Mouse (Mus musculus): Measurements from ENCODE around the gene Pex11b. TPM values are rescaled to one million over a fixed set of nuclear protein-coding genes. Genes with fewer than 3 reads are reported as not detected.
"Not testable (repeated sequence)": the region's sequence is repeated elsewhere in the genome, so short reads cannot be mapped to it uniquely, and the experiment has no call there.

Pex11b gene
- polyA plus RNA-seq, 1 experiment from 2014 or later, result 42.2 TPM

DNA sequence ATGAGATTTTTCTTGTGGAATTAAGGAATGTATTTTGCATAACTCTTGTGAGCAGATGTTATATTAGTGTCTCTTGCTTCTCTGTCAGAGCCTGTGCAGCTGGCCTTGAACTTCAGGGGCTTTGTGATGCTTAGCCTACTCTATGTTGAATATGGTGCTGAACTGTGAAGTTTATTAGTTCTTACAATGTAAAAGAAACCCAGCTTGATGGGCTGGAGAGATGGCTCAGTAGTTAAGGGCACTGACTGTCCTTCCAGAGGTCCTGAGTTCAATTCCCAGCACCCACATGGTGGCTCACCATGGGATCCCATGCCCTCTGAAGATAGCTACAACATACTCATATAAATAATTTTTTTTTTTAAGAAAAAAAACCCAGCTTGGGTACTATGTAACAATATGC lies 3.1 kb upstream of the Pex11b start:
- Histone ChIP-seq H3K9ac (no peak overlapping the region), H3K4me3 (replicated peaks) (no peak overlapping the region), H3K27ac (no peak overlapping the region), H3K4me2 (replicated peaks) (no peak overlapping the region), H3K27me3 (replicated peaks) (no peaks in the 10 kb centered on the region), H3K9me3 (no peaks in the 10 kb centered on the region), H3K4me1 (replicated peaks) (peaks cover 21% of the 10 kb centered on the region), H3K36me3 (peaks cover 13% of the 10 kb centered on the region; the same call in 1 of the 2 replicates)
- no peak for ATAC-seq

DNA sequence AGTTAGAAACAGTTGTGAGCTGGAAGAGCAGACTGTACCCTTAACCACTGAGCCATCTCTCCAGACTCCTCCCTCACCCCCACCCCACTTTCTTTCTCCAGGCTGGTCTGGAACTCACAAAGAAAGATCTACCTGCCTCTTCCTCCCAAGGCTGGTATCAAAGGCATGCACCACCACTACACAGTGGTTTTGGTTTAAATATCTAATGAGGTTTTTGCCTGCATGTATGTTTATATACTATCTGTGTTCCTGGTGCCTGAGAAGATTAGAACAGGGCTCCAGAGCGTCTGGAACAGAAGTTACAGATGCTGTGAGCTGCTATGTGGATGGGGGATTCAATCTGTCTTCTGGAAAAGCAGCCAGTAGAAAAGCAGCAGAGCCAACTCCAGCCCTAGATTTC lies 1.2 kb upstream of the Pex11b start:
- no peak for ATAC-seq
- 60% methylated on average over 1 of the region's 1 CpGs for WGBS
- no peak overlapping the region for H3K4me2 ChIP-seq (replicated peaks)
- no peaks in the 10 kb centered on the region for H3K27me3 ChIP-seq (replicated peaks)
- H3K36me3 ChIP-seq, result peaks cover 19% of the 10 kb centered on the region; the same call in 1 of the 2 replicates
- no peak overlapping the region for H3K27ac ChIP-seq
- H3K9ac ChIP-seq, result no peak overlapping the region
- no peak overlapping the region for H3K4me3 ChIP-seq (replicated peaks)
- peaks cover 21% of the 10 kb centered on the region for H3K4me1 ChIP-seq (replicated peaks)
- no peaks in the 10 kb centered on the region for H3K9me3 ChIP-seq

DNA sequence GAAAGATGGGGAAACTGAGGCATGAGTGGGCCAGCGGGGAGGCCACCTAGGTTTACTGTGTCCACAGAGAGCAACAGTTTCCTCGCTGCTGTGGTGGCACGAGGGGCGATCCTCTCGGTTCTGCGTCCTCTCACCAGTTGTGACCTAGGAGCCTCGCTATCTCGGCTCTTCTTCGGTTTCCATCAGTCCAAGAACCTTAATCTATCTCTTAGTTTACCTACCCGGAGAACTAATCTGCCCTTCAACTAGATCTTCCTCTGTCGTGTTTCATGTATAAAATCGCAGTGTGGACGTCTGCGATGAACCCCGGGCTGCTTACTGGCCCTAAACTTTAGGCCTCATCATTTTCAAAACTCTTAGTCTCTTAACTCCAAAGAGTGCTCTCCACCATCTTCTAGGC lies 730 bp downstream of the Pex11b start:
- no peaks in the 10 kb centered on the region for H3K27me3 ChIP-seq (replicated peaks)
- peak overlapping the region; percentile 90 for H3K27ac ChIP-seq
- peaks cover 19% of the 10 kb centered on the region; the same call in 1 of the 2 replicates for H3K36me3 ChIP-seq
- peak overlapping the region; percentile 99 for H3K9ac ChIP-seq
- H3K4me2 ChIP-seq (replicated peaks), result peak overlapping the region; percentile 81
- H3K4me3 ChIP-seq (replicated peaks), result peak overlapping the region; percentile 98
- WGBS, result 8% methylated on average over 15 of the region's 15 CpGs
- ATAC-seq, result peak; percentile 39
- H3K4me1 ChIP-seq (replicated peaks), result peaks cover 18% of the 10 kb centered on the region
- no peaks in the 10 kb centered on the region for H3K9me3 ChIP-seq

DNA sequence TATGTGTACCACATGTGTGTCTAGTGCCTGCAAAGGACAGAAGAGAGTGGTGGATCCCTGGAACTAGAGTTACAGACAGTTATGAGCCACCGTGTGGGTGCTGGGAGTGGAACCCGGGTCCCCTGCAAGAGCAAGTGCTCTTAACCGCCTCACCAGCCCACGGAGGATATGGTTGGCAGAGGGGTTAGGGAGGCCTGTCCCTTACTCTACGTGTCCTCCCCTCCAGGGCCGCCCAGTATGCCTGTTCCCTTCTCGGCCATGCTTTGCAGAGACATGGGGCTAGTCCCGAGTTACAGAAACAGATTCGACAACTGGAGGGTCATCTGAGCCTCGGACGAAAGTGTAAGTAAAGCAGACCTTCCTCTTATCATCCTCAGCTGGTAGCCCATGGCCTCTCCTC lies 1.3 kb downstream of the Pex11b start:
- peak overlapping the region; percentile 99 for H3K9ac ChIP-seq
- H3K36me3 ChIP-seq, result peaks cover 23% of the 10 kb centered on the region; the same call in 1 of the 2 replicates
- peak overlapping the region; percentile 98 for H3K4me3 ChIP-seq (replicated peaks)
- 0 out of 2 replicates have a peak overlapping the region, but pooled peaks have one; percentile 22 for H3K27ac ChIP-seq
- 68% methylated on average over 11 of the region's 11 CpGs for WGBS
- H3K4me2 ChIP-seq (replicated peaks), result peak overlapping the region; percentile 81
- ATAC-seq, result no peak
- H3K9me3 ChIP-seq, result no peaks in the 10 kb centered on the region
- peaks cover 15% of the 10 kb centered on the region for H3K4me1 ChIP-seq (replicated peaks)
- H3K27me3 ChIP-seq (replicated peaks), result no peaks in the 10 kb centered on the region

DNA sequence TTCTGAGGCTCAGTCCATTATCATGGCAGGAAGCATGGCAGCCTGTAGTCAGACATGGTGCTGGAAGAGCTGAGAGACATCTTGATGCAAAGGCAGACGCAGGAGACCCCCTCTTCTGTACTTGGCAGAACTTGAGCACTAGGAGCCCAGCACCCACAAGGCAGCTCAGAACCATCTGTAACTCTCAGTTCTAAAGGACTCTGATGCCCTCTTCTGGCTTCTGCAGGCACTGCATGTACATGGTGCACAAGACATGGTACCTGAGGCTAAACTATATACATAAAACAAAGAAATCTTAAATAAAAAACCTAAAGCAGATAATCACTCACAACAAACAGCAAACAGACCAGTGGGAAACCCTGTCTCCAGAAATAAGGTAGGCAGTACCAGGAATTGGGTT lies 4.0 kb downstream of the Pex11b start:
- no peak overlapping the region for H3K4me2 ChIP-seq (replicated peaks)
- 92% methylated on average over 1 of the region's 1 CpGs for WGBS
- no peak overlapping the region for H3K9ac ChIP-seq
- H3K27ac ChIP-seq, result no peak overlapping the region
- no peak overlapping the region for H3K4me3 ChIP-seq (replicated peaks)
- H3K4me1 ChIP-seq (replicated peaks), result peaks cover 15% of the 10 kb centered on the region
- H3K36me3 ChIP-seq, result peaks cover 18% of the 10 kb centered on the region
- H3K27me3 ChIP-seq (replicated peaks), result no peaks in the 10 kb centered on the region
- H3K9me3 ChIP-seq, result no peaks in the 10 kb centered on the region
- no peak for ATAC-seq

DNA sequence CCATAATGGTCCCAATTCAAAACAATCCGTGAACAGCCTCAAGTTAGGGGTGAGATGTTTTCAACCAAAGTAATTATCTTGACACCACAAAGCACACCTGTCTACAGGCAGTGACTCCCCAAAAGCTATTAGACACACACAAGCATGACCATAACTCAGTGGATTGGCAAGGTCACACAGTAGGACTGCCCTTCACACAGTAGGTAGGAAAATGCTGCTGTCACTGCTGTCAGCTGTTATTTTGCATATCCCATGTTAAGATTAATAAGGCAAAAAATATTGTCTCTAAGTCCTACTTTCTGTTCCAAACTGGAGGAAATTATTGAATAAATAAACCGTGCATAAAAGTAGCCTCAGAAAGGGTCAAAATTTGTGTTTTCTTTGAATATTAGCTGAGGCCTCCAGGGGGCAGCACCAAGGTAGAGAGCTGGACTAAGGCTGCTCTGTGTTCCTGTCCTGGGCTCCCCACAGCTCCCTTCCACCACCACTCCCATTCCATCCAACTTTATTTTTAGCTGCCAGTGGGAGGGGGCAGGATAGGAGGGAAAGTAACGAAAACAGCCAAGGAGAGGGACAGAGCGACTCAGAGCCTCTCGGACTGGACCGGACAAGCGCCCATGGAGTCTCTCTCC lies 10.0 kb downstream of the Pex11b start, which contains the start of gene Itga10:
Itga10 (plus strand) TSS at position 567 of the 632 bp plus-strand sequence.
- Histone ChIP-seq H3K9ac (no peak within 1 kb of the TSS), H3K4me1 (replicated peaks) (no peaks in the 10 kb centered on the region), H3K4me2 (replicated peaks) (no peak within 1 kb of the TSS), H3K9me3 (no peaks in the 10 kb centered on the region), H3K27ac (no peak within 1 kb of the TSS), H3K4me3 (replicated peaks) (no peak within 1 kb of the TSS), H3K36me3 (peaks cover 17% of the 10 kb centered on the region), H3K27me3 (replicated peaks) (no peaks in the 10 kb centered on the region)
- WGBS, result 57% methylated on average over 7 of the region's 7 CpGs
- ATAC-seq, result no peak

DNA sequence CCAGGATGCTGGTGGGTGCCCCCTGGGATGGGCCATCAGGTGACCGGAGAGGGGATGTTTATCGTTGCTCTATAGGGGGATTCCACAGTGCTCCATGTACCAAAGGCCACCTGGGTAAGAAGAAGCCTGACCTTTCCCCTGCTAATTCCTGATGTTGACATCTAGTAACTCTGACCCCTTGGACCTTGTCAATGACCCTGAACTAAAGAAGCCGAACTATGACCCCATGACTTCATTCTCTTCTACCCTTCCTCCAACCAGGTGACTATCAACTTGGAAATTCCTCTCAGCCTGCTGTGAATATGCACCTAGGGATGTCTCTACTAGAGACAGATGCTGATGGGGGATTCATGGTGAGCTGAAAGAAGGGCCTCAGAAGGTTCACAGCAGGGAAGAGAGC lies 12.2 kb downstream of the Pex11b start:
- Histone ChIP-seq H3K4me2 (replicated peaks) (no peak overlapping the region), H3K9me3 (no peaks in the 10 kb centered on the region), H3K27me3 (replicated peaks) (no peaks in the 10 kb centered on the region), H3K4me1 (replicated peaks) (no peaks in the 10 kb centered on the region), H3K27ac (no peak overlapping the region), H3K9ac (no peak overlapping the region), H3K36me3 (peaks cover 13% of the 10 kb centered on the region), H3K4me3 (replicated peaks) (no peak overlapping the region)
- ATAC-seq, result no peak
- 81% methylated on average over 3 of the region's 3 CpGs for WGBS

DNA sequence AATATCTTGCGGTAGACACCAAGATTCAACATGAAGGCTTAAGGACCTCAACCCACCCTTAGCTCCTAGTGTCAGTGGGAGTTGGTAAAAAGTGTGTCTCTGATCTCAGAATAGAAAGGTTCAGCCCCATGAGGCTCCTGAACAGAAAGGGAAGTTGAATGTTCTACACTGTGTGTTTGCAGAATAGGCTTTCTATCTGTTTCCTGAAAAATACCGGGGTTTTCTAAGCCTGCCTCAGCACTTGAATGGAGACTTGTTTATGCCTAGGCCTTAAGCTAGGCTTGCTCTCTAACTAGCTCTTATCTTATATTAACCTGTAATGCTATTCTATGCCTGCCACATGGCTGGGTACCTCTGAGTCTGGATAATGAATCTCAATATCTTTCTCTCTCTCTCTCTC lies 25.7 kb downstream of the Pex11b start:
- Histone ChIP-seq H3K9ac (no peak overlapping the region), H3K4me1 (replicated peaks) (0 out of 2 replicates have a peak, but pooled peaks cover 8% of the 10 kb centered on the region), H3K27ac (no peak overlapping the region), H3K9me3 (no peaks in the 10 kb centered on the region), H3K4me3 (replicated peaks) (no peak overlapping the region), H3K36me3 (no peaks in the 10 kb centered on the region), H3K27me3 (replicated peaks) (no peaks in the 10 kb centered on the region), H3K4me2 (replicated peaks) (no peak overlapping the region)
- 83% methylated on average over 2 of the region's 2 CpGs for WGBS
- no peak for ATAC-seq

DNA sequence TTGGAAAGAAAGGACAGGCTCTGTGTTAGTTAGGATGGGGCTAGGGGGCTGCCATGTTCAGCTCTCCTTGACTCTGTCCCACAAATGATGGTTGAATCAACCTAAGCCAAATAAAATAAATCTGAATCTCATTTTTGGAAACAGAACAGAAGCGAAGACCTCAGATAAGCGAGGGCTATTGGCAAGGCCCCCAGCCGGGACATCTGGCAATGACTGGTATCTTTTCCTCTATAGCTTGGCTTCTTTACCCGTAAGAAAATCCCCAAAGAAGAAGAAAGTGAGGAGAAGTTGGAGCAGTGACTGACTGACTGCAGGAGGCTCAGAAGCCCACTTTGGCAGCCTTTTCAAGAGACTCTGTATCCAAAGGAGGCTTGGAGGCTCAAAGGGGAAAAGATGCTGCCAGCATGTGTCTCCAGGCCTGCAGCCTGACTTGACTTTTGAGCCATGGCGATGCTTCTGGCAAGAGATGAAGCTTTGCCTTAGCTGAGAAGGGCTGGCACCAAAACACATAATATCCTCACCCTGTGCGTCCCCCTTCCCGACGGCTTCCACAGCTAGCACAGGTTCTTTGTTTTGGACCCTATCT lies 27.6 kb downstream of the Pex11b start:
- H3K4me1 ChIP-seq (replicated peaks), result 0 out of 2 replicates have a peak, but pooled peaks cover 8% of the 10 kb centered on the region
- WGBS, result 49% methylated on average over 8 of the region's 8 CpGs
- H3K36me3 ChIP-seq, result no peaks in the 10 kb centered on the region
- H3K4me3 ChIP-seq (replicated peaks), result no peak overlapping the region
- no peak overlapping the region for H3K27ac ChIP-seq
- no peaks in the 10 kb centered on the region for H3K9me3 ChIP-seq
- ATAC-seq, result no peak
- no peak overlapping the region for H3K9ac ChIP-seq
- peak overlapping the region; percentile 69; the same call in 1 of the 2 replicates for H3K4me2 ChIP-seq (replicated peaks)
- H3K27me3 ChIP-seq (replicated peaks), result no peaks in the 10 kb centered on the region

DNA sequence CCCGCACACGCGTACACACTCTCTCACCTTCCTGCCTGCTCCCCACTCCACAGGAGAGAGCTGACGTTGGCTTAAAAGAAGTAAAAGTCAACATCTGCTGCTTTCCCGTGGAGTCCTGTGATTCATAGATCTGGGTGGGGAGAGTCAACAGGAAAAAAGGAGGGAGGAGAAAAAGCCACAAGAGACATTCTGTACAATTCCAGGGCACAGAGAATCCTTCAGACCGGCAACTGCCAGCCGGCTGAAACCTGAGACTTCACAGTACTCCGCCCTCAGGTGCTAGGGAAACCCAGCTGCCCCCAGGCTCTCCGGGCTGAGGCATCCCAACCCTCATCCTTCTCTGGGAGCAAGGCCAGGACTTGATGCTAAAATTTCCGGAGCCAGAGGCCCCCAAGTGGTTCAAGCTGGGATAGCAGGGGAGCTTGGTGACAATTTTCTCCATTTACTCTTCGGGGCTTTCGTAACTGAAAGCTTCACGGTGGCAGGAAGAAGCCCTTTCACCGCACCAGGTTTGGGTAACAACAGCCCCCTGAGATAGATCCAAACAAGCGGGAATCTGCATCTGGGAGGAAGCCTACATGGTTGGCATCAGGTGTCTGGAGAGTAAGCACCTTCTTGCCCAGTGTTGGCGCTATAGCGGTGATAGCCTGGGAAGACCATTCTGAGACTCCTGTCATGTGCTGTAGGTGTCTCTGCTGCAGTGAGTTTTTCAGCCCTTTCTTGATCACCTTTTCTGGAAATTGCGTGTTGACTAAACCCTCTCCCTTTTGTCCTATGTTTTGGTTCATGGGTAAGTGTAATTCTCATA lies 28.5 kb downstream of the Pex11b start:
- Histone ChIP-seq H3K4me2 (replicated peaks) (peak overlapping the region; percentile 69), H3K27ac (0 out of 2 replicates have a peak overlapping the region, but pooled peaks have one; percentile 14)
- peak; percentile 88 for ATAC-seq

DNA sequence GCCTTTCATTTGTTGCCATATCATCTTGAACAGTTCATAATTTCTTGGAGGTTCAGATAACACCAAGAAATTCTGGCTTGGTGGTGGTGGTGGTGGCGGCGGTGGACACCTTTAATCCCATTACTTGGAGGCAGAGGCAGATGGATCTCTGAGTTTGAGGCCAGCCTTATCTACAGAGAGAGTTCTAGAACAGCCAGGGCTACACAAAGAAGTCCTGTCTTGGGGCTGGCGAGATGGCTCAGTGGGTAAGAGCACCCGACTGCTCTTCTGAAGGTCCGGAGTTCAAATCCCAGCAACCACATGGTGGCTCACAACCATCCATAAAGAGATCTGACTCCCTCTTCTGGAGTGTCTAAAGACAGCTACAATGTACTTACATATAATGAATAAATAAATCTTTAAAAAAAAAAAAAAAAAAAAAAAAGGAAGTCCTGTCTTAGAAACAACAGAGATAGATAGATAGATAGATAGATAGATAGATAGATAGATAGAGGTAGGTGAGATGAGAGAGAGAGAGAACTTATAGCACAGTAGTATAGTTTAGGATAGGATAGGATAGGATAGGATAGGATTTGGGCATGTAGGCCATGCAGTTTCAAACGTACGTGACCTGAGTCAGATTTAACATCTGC lies 30.7 kb downstream of the Pex11b start:
- not testable (repeated sequence) for H3K9ac ChIP-seq; ATAC-seq; H3K36me3 ChIP-seq; H3K27me3 ChIP-seq (replicated peaks); H3K27ac ChIP-seq; H3K4me2 ChIP-seq (replicated peaks); H3K4me3 ChIP-seq (replicated peaks); H3K9me3 ChIP-seq
- peaks cover 13% of the 10 kb centered on the region; the same call in 1 of the 2 replicates for H3K4me1 ChIP-seq (replicated peaks)
- 88% methylated on average over 7 of the region's 7 CpGs for WGBS

More for the DNA sequence above, 28.5 kb downstream of the Pex11b start:
- 6% methylated on average over 17 of the region's 18 CpGs for WGBS
- Histone ChIP-seq H3K27me3 (replicated peaks) (no peaks in the 10 kb centered on the region), H3K36me3 (no peaks in the 10 kb centered on the region), H3K4me3 (replicated peaks) (peak overlapping the region; percentile 26), H3K4me1 (replicated peaks) (0 out of 2 replicates have a peak, but pooled peaks cover 8% of the 10 kb centered on the region), H3K9me3 (no peaks in the 10 kb centered on the region), H3K9ac (peak overlapping the region; percentile 33; the same call in 1 of the 2 replicates)

DNA sequence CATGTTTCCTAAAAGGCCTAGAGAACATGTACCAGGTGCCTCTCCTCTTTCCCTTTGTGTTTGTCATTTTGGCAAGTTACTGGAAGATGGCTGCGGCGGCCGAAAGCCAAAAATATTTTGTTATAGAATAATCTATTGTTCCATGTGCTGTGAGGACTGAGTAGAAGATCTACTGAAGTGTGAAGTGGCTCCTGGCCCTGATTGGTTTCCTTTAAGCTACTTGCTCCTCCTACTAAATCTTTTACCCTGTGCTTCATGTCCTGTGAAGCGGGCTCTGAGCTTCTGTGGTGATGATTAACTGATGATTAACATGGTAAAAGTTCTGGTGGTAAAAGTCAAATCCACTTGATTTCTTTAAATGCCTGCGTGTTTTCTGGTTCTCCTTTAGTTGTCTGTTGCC lies 31.7 kb downstream of the Pex11b start:
- no peaks in the 10 kb centered on the region for H3K9me3 ChIP-seq
- H3K36me3 ChIP-seq, result no peaks in the 10 kb centered on the region
- H3K4me2 ChIP-seq (replicated peaks), result no peak overlapping the region
- H3K4me1 ChIP-seq (replicated peaks), result peaks cover 13% of the 10 kb centered on the region; the same call in 1 of the 2 replicates
- 86% methylated on average over 5 of the region's 5 CpGs for WGBS
- no peak overlapping the region for H3K9ac ChIP-seq
- no peaks in the 10 kb centered on the region for H3K27me3 ChIP-seq (replicated peaks)
- H3K27ac ChIP-seq, result no peak overlapping the region
- ATAC-seq, result no peak
- H3K4me3 ChIP-seq (replicated peaks), result no peak overlapping the region

Data from intestine, embryonic 15.5 days (tissue).